Mouse (Mus musculus) fibroblast of lung, adult 2 months (primary cell): ENCODE measurements around the gene Olfr888.

Experiments used
- DNase-seq: peaks from one replicate; pipeline ENCODE4 v3.0.0-alpha.2; 2011; ENCODE audit warnings: low read depth

The Olfr888 gene

GRCm38 (mm10) chr9:38107828-38108227 lies at the start of gene Olfr888:
Gene Olfr888 (plus strand): TSS chr9:38108128.
- no peak for DNase-seq

GRCm38 (mm10) chr9:38061022-38061421 lies 46.9 kb upstream of the Olfr888 start, which contains the start of gene Olfr885:
Gene Olfr885 (plus strand): TSS chr9:38061322.
- no peak for DNase-seq

- no peak for DNase-seq
These were observed 24.2 kb upstream of the Olfr888 start, which contains the start of gene Olfr887 for GRCm38 (mm10) chr9:38083772-38084171. Gene Olfr887 (plus strand): TSS chr9:38084072.

GRCm38 (mm10) chr9:38114898-38115297 lies 7.0 kb downstream of the Olfr888 start, which contains the start of gene Olfr889:
Gene Olfr889 (plus strand): TSS chr9:38115198.
- no peak for DNase-seq

- DNase-seq: no peak
These were observed 34.3 kb downstream of the Olfr888 start, which contains the start of gene Olfr890 for GRCm38 (mm10) chr9:38142217-38142616. Gene Olfr890 (plus strand): TSS chr9:38142517.
